Mouse (Mus musculus) liver, embryonic 12.5 days (tissue): ENCODE measurements around the gene Nmnat1. TPM values are rescaled to one million over a fixed set of nuclear protein-coding genes. Genes with fewer than 3 reads are reported as not detected.
A peak's percentile ranks its signal among the peaks of the same experiment; 100 is the strongest.

Experiments used
- ATAC-seq: fragments of 200-750 bp; cut with Nextera tagmentation; 2 replicates; pipeline ENCODE4 v1.8.0; 2017; ENCODE audit warnings: moderate number of reproducible peaks, mild to moderate bottlenecking, moderate library complexity
- H3K27ac ChIP-seq: fragments of 300-500 bp; sonication (generic); 2 replicates; pipeline ENCODE4 v1.5.1; 2016; ENCODE audit warnings: mild to moderate bottlenecking
- H3K27me3 ChIP-seq: fragments of 300-500 bp; sonication (generic); replicated peaks from 2 replicates; pipeline ENCODE4 v1.6.1; 2016; ENCODE audit warnings: mild to moderate bottlenecking, moderate library complexity
- H3K36me3 ChIP-seq: fragments of 300-500 bp; sonication (generic); 2 replicates; pipeline ENCODE4 v1.6.1; 2016; ENCODE audit warnings: mild to moderate bottlenecking, moderate library complexity
- H3K4me1 ChIP-seq: fragments of 300-500 bp; sonication (generic); 2 replicates; pipeline ENCODE4 v1.6.1; 2016
- H3K4me2 ChIP-seq: fragments of 300-500 bp; sonication (generic); 2 replicates; pipeline ENCODE4 v1.6.1; 2016; ENCODE audit warnings: mild to moderate bottlenecking, moderate library complexity
- H3K4me3 ChIP-seq: fragments of 300-500 bp; sonication (generic); 2 replicates; pipeline ENCODE4 v1.5.1; 2016; ENCODE audit warnings: mild to moderate bottlenecking, moderate library complexity
- H3K9ac ChIP-seq: fragments of 300-500 bp; sonication (generic); 2 replicates; pipeline ENCODE4 v1.6.1; 2016; ENCODE audit warnings: mild to moderate bottlenecking, moderate library complexity
- H3K9me3 ChIP-seq: fragments of 300-500 bp; sonication (generic); replicated peaks from 2 replicates; pipeline ENCODE4 v1.6.1; 2016; ENCODE audit warnings: mild to moderate bottlenecking, moderate library complexity
- WGBS: fragments of 180-500 bp; shearing (Covaris S2); methylation state at CpG from one replicate; pipeline ENCODE4 v1.1.7; 2016; ENCODE audit not compliant: insufficient replicate concordance; 5-methylcytosine and 5-hydroxymethylcytosine counted together
- polyA plus RNA-seq: library from polyadenylated mRNA; unstranded; fragments of >200 nt; fragmentation: Nextera tagmentation; extraction: Ambion mirVana; gene quantifications from 2 replicates; pipeline ENCODE4 v1.2.1, GENCODE M21; 2016

Gene Nmnat1
- polyA plus RNA-seq: 6.8 and 8.4 TPM in 2 replicates

GRCm38 (mm10) chr4:149485053-149485824 is at the start of gene Nmnat1, which contains the start of gene Lzic:
Gene Nmnat1, minus strand, starts transcription at chr4:149485202.
Gene Lzic, plus strand, starts transcription at chr4:149485229.
- peak within 1 kb of the TSS; percentile 82 for H3K9ac ChIP-seq
- no peaks in the 10 kb centered on the region for H3K27me3 ChIP-seq
- H3K4me1 ChIP-seq: peaks cover 24% of the 10 kb centered on the region
- H3K36me3 ChIP-seq: peaks cover 37% of the 10 kb centered on the region
- 2% methylated on average over 60 of the region's 60 CpGs for WGBS
- H3K4me2 ChIP-seq: peak within 1 kb of the TSS; percentile 79
- ATAC-seq: peak; percentile 98
- H3K27ac ChIP-seq: peak within 1 kb of the TSS; percentile 77
- no peaks in the 10 kb centered on the region for H3K9me3 ChIP-seq
- peak within 1 kb of the TSS; percentile 93 for H3K4me3 ChIP-seq

GRCm38 (mm10) chr4:149529691-149530090 is 44.7 kb upstream of the Nmnat1 start:
- Histone ChIP-seq H3K9ac (no peak overlapping the region), H3K4me3 (no peak overlapping the region), H3K36me3 (no peaks in the 10 kb centered on the region), H3K4me1 (0 out of 2 replicates have a peak, but pooled peaks cover 11% of the 10 kb centered on the region), H3K4me2 (no peak overlapping the region), H3K27me3 (no peaks in the 10 kb centered on the region), H3K27ac (no peak overlapping the region), H3K9me3 (no peaks in the 10 kb centered on the region)
- ATAC-seq: no peak
- WGBS: 53% methylated on average over 6 of the region's 6 CpGs

DNA sequence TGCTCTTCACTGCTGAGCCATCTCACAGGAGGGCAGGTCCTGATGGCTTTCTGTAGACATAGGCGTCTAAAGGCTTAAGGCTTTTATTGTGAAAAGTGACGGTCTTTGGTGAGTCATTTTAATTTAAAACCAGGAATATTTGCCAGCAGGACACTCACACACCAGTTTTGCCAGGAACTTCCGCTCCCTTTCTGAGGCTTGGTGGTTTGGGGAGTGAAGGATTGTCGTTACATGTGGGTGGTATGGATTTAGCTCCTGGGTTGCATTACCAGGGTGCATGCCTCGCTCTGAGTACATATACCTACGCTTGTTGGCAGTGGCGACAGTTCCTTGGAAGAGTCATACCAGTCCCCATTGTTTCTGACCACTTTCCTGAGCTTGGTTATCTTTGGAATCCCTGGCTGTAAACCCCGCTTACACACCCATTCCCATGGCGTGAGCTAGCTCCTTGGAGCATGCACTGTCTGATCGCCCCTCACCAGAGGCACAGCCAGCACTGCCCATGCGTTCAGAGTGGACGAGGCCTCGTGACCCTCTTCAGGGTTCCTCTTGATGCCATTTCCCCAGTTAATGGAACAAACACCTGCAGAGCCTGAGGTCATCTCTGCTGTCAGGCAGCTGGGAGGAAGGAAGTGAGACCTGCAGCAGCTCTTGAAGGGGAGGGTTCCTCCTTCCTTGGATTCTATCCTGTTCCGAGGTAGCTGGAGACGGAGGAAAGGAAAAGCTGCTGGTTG is 42.8 kb upstream of the Nmnat1 start:
- no peak overlapping the region for H3K9ac ChIP-seq
- H3K4me3 ChIP-seq: no peak overlapping the region
- no peak overlapping the region for H3K27ac ChIP-seq
- no peaks in the 10 kb centered on the region for H3K27me3 ChIP-seq
- H3K9me3 ChIP-seq: no peaks in the 10 kb centered on the region
- no peaks in the 10 kb centered on the region for H3K36me3 ChIP-seq
- 0 out of 2 replicates have a peak, but pooled peaks cover 11% of the 10 kb centered on the region for H3K4me1 ChIP-seq
- WGBS: 69% methylated on average over 15 of the region's 15 CpGs
- no peak for ATAC-seq
- no peak overlapping the region for H3K4me2 ChIP-seq

DNA sequence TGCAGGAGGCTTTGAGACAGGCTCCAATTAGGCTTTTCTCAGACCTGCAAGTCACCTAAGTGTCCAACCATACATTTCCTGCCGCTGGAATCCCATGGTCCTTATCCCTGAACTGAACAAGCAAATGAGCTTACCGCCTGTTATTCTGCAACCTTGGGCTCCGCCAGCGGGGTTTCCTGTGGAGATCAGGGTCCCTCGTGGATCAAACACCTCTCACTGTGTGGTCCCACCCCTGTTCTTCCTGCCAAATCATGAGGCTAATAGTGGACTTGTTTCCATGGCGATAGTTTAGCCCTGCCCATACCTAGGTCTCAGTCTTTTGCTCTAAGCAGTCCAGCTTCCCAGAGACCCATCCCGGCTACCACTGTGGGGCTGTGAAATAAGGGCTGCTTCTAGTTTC is 41.3 kb upstream of the Nmnat1 start:
- no peaks in the 10 kb centered on the region for H3K9me3 ChIP-seq
- H3K4me3 ChIP-seq: no peak overlapping the region
- H3K27me3 ChIP-seq: no peaks in the 10 kb centered on the region
- ATAC-seq: no peak
- H3K36me3 ChIP-seq: no peaks in the 10 kb centered on the region
- 0 out of 2 replicates have a peak, but pooled peaks cover 11% of the 10 kb centered on the region for H3K4me1 ChIP-seq
- 58% methylated on average over 7 of the region's 7 CpGs for WGBS
- no peak overlapping the region for H3K27ac ChIP-seq
- H3K9ac ChIP-seq: no peak overlapping the region
- H3K4me2 ChIP-seq: no peak overlapping the region

- WGBS: 64% methylated on average over 6 of the region's 6 CpGs
- no peak overlapping the region for H3K4me2 ChIP-seq
These were observed 40.8 kb upstream of the Nmnat1 start for GRCm38 (mm10) chr4:149525811-149526210.

GRCm38 (mm10) chr4:149525170-149525569 is 40.2 kb upstream of the Nmnat1 start:
- Histone ChIP-seq H3K9ac (no peak overlapping the region), H3K4me3 (no peak overlapping the region), H3K36me3 (no peaks in the 10 kb centered on the region), H3K27ac (no peak overlapping the region), H3K9me3 (no peaks in the 10 kb centered on the region), H3K4me2 (no peak overlapping the region), H3K27me3 (no peaks in the 10 kb centered on the region; the same call in 1 of the 2 replicates), H3K4me1 (0 out of 2 replicates have a peak, but pooled peaks cover 11% of the 10 kb centered on the region)
- ATAC-seq: no peak
- WGBS: 61% methylated on average over 4 of the region's 4 CpGs

More at GRCm38 (mm10) chr4:149525811-149526210, 40.8 kb upstream of the Nmnat1 start:
- no peaks in the 10 kb centered on the region for H3K36me3 ChIP-seq
- no peak overlapping the region for H3K9ac ChIP-seq
- no peak for ATAC-seq
- no peaks in the 10 kb centered on the region for H3K9me3 ChIP-seq
- no peak overlapping the region for H3K27ac ChIP-seq
- H3K4me1 ChIP-seq: 0 out of 2 replicates have a peak, but pooled peaks cover 11% of the 10 kb centered on the region
- H3K4me3 ChIP-seq: no peak overlapping the region
- H3K27me3 ChIP-seq: no peaks in the 10 kb centered on the region; the same call in 1 of the 2 replicates

GRCm38 (mm10) chr4:149523961-149524360 is 39.0 kb upstream of the Nmnat1 start:
- Histone ChIP-seq H3K36me3 (no peaks in the 10 kb centered on the region), H3K4me1 (peaks cover 11% of the 10 kb centered on the region), H3K4me3 (no peak overlapping the region), H3K27ac (no peak overlapping the region), H3K9ac (no peak overlapping the region), H3K9me3 (no peaks in the 10 kb centered on the region), H3K4me2 (no peak overlapping the region), H3K27me3 (peaks cover 7% of the 10 kb centered on the region; the same call in 1 of the 2 replicates)
- 76% methylated on average over 6 of the region's 6 CpGs for WGBS
- no peak for ATAC-seq

DNA sequence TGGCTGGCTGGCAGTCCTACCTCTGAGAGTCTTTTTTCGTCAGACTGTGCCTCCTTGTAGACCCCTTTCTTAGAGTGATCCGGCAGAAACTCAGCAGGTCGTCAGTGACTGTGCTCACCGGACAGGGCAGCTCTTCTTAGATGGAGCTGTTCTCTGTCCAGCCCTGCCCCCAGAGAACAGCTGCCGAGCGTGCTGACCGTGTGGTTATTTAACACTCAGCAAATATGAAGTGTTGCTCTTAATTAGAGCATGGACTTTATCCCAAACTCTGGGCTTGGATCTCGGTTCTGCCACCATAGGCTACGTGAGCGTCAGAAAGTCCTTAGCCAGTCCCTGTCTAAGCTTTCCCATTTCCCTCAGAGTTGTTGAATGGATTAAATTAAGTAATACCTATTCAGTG is 36.3 kb upstream of the Nmnat1 start:
- no peak overlapping the region for H3K4me2 ChIP-seq

GRCm38 (mm10) chr4:149518351-149519220 is 33.6 kb upstream of the Nmnat1 start:
- no peak; the same call in 1 of the 2 replicates for ATAC-seq
- Histone ChIP-seq H3K27ac (peak overlapping the region; percentile 39; the same call in 1 of the 2 replicates), H3K4me1 (peaks cover 23% of the 10 kb centered on the region), H3K4me2 (peak overlapping the region; percentile 97), H3K4me3 (peak overlapping the region; percentile 69), H3K9ac (peak overlapping the region; percentile 80), H3K9me3 (no peaks in the 10 kb centered on the region), H3K27me3 (peaks cover 10% of the 10 kb centered on the region; the same call in 1 of the 2 replicates), H3K36me3 (no peaks in the 10 kb centered on the region)
- 5% methylated on average over 51 of the region's 52 CpGs for WGBS

More for the DNA sequence above, 36.3 kb upstream of the Nmnat1 start:
- H3K4me3 ChIP-seq: no peak overlapping the region
- peaks cover 10% of the 10 kb centered on the region; the same call in 1 of the 2 replicates for H3K27me3 ChIP-seq
- no peak for ATAC-seq
- H3K9me3 ChIP-seq: no peaks in the 10 kb centered on the region
- H3K36me3 ChIP-seq: no peaks in the 10 kb centered on the region
- WGBS: 68% methylated on average over 10 of the region's 10 CpGs
- H3K27ac ChIP-seq: no peak overlapping the region
- H3K9ac ChIP-seq: no peak overlapping the region
- H3K4me1 ChIP-seq: peaks cover 30% of the 10 kb centered on the region

DNA sequence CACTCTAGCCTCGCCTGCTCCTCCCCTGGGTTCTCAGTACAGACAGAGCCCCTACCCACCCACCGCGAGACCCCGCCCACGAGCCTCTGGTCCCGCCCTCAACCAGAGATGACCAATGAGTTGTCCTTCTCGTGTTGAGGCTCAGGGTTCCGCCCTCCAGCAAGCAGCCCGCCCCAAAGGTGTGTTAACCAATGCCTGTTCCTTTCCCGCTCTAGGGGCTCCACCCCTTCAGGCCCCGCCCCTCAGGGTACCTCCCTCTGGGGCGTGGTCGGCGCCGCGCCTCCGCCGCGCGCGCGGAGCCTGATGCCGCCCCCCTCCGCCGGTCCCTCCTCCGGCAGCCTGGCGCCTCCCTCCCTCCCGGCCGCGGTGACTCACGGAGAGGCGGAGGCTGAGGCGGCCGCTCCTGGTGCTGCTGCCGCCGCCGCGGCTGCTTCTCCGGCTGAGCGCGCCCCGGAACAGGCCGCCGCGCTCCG is 32.9 kb upstream of the Nmnat1 start, which contains the start of gene Ctnnbip1:
Gene Ctnnbip1 (plus strand): TSS at position 369 of the 473 bp plus-strand sequence.
- Histone ChIP-seq H3K9ac (peak within 1 kb of the TSS; percentile 80), H3K4me3 (peak within 1 kb of the TSS; percentile 69), H3K36me3 (no peaks in the 10 kb centered on the region), H3K27me3 (peaks cover 10% of the 10 kb centered on the region; the same call in 1 of the 2 replicates), H3K4me1 (peaks cover 23% of the 10 kb centered on the region), H3K9me3 (no peaks in the 10 kb centered on the region), H3K4me2 (peak within 1 kb of the TSS; percentile 97), H3K27ac (peak within 1 kb of the TSS; percentile 39; the same call in 1 of the 2 replicates)
- under 1% methylated on average over 45 of the region's 46 CpGs for WGBS
- peak; percentile 97 for ATAC-seq

DNA sequence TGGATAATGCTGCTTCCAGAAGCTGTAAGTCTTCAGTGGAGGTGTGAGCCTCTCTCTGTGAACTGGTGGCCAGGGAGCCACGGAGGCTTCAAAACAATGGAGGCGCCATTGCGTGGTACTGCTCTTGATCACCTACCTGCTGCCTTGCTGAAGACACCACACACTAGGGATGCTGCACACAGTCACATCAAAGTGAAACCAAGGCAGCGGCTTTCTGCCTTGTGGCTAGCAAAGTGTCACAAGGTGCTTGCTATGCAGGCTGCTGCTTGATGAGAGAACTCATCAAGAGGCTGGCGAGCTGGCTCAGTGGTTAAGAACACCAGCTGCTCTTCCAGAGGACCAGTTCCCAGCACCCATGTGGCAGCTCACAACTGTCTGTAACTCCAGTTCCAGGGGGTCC is 30.7 kb upstream of the Nmnat1 start:
- H3K36me3 ChIP-seq: no peaks in the 10 kb centered on the region

More for the DNA sequence above, 30.7 kb upstream of the Nmnat1 start:
- Histone ChIP-seq H3K9me3 (no peaks in the 10 kb centered on the region), H3K4me2 (no peak overlapping the region), H3K4me3 (no peak overlapping the region), H3K4me1 (peaks cover 26% of the 10 kb centered on the region), H3K27ac (no peak overlapping the region), H3K9ac (no peak overlapping the region), H3K27me3 (peaks cover 10% of the 10 kb centered on the region; the same call in 1 of the 2 replicates)
- 84% methylated on average over 5 of the region's 5 CpGs for WGBS
- no peak for ATAC-seq
